In the genomic region with DNA sequence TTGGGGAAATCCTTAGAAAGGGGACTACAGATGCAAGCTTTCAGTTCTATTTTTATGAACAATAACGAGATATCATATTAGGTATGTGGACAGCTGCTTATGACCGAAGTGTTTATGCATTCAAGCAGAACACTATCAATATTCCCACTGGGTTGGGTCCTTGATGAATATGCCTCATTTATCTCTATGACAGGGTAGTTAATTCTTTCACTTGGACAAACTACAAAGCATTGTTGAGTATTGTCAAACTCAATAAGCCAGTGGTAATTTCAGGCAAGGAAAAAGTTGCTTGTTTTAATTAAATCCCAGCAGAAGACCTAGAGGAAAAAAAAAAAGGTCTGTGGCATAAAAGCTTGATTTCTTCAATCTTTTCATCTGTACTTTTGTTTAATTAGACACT, we compare ENCODE assay signal across 35 mouse cellular contexts.
"Had no signal": no experiment of that assay in that cellular context is flagged by ENCODE, and none has a peak within 500 bp of the region (broad histone marks: within the 10 kb centered on the region; RNA-seq: fewer than 3 reads in every experiment).

No protein-coding gene starts in this region.

- H3K36me3 ChIP-seq: heart, embryonic 10.5 days; heart, embryonic 12.5 days; heart, embryonic 13.5 days; heart, embryonic 15.5 days; hindbrain, embryonic 10.5 days; hindbrain, embryonic 12.5 days; hindbrain, embryonic 13.5 days; hindbrain, embryonic 15.5 days; intestine, embryonic 15.5 days; kidney, embryonic 15.5 days had no signal

- H3K4me2 ChIP-seq: heart, embryonic 11.5 days; heart, embryonic 12.5 days; heart, embryonic 13.5 days; heart, embryonic 15.5 days; hindbrain, embryonic 12.5 days; hindbrain, embryonic 13.5 days; hindbrain, embryonic 14.5 days; hindbrain, embryonic 15.5 days; intestine, embryonic 15.5 days; kidney, embryonic 15.5 days had no signal

- DNase-seq: heart, postnatal 10 days; heart, postnatal 14 days; heart, postnatal 36 days; heart, postnatal 4 days; kidney, adult 11 months; kidney, adult 18-20 months; kidney, adult 2 months; kidney, adult 8-10 months; kidney, adult 9 months; kidney, postnatal 10 days; kidney, postnatal 14 days; kidney, postnatal 25 days; kidney, postnatal 36 days; kidney, postnatal 4 days; layer of hippocampus, adult 9-11 months; layer of hippocampus, postnatal 36 days had no signal

- H3K4me3 ChIP-seq: heart, embryonic 10.5 days; heart, embryonic 12.5 days; heart, embryonic 13.5 days; heart, embryonic 15.5 days; hindbrain, embryonic 10.5 days; hindbrain, embryonic 12.5 days; hindbrain, embryonic 13.5 days; hindbrain, embryonic 15.5 days; intestine, embryonic 15.5 days; kidney, embryonic 15.5 days; layer of hippocampus, adult 2 months had no signal

- H3K9ac ChIP-seq: heart, embryonic 12.5 days; heart, embryonic 13.5 days; heart, embryonic 15.5 days; hindbrain, embryonic 12.5 days; hindbrain, embryonic 13.5 days; hindbrain, embryonic 14.5 days; hindbrain, embryonic 15.5 days; intestine, embryonic 15.5 days; kidney, embryonic 15.5 days had no signal

- H3K9me3 ChIP-seq: heart, embryonic 10.5 days; heart, embryonic 13.5 days; heart, embryonic 15.5 days; hindbrain, embryonic 10.5 days; hindbrain, embryonic 12.5 days; hindbrain, embryonic 13.5 days; hindbrain, embryonic 15.5 days; intestine, embryonic 15.5 days; kidney, embryonic 15.5 days had no signal

- H3K27me3 ChIP-seq: heart, embryonic 12.5 days; heart, embryonic 13.5 days; heart, embryonic 15.5 days; hindbrain, embryonic 12.5 days; hindbrain, embryonic 13.5 days; hindbrain, embryonic 15.5 days; intestine, embryonic 15.5 days; kidney, embryonic 15.5 days had no signal

- ATAC-seq: hindbrain, embryonic 16.5 days; hindbrain, postnatal 0 days; inflammation-experienced regulatory T-cells, adult 6 months; intestine, embryonic 15.5 days; intestine, embryonic 16.5 days; intestine, postnatal 0 days had no signal

- H3K4me1 ChIP-seq: heart, embryonic 10.5 days; heart, embryonic 12.5 days; heart, embryonic 13.5 days; heart, embryonic 15.5 days; hindbrain, embryonic 12.5 days; hindbrain, embryonic 15.5 days; intestine, embryonic 15.5 days; kidney, embryonic 15.5 days had no signal

- H3K27ac ChIP-seq: heart, embryonic 10.5 days; heart, embryonic 13.5 days; heart, embryonic 15.5 days; hindbrain, embryonic 10.5 days; hindbrain, embryonic 12.5 days; hindbrain, embryonic 13.5 days; hindbrain, embryonic 14.5 days; hindbrain, embryonic 15.5 days; hindbrain, postnatal 0 days; intestine, embryonic 15.5 days; kidney, embryonic 15.5 days; kidney, postnatal 0 days; layer of hippocampus, adult 2 months had no signal
